Mouse (Mus musculus): Measurements from ENCODE around the gene Pde4b. TPM values are rescaled to one million over a fixed set of nuclear protein-coding genes. Genes with fewer than 3 reads are reported as not detected.

Gene Pde4b
- polyA plus RNA-seq, 1 experiment: 14.3 TPM

DNA sequence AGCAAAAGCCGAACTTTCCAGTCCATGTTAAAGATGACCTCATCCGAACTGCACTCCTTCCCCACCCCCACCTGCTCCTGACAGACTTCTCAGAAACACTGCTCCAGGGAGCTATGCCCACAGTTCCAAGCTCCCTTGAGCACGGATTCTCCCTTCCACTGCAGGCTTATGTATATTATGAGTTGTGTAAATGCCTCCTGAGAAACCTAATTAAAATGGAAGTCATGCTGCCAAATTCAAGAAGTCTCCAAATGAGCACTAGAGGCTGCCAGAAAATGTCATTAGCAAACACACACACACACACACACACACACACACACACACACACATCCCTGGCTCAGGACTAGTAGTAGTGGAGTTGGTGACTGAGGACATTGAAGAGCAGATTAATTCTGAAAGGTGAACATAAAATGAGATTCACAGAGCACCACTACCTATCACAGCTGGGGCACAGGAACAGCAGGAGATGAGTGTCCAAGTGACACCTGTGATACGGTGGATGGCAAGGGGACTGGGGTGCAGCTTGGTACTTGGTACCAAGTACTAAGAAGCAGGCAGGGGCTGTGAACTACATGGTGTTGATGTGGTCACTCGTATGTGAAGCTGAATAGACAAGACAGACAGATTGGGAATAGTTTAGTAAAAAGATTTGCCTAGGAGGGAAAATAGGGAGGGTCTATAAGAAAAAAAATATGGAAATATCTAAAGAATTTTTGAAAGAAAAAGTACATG is 533.0 kb downstream of the Pde4b start:
- H3K27me3 ChIP-seq (ENCODE audit: control insufficient read depth, insufficient read depth, low read length): no peaks in the 10 kb centered on the region
- TF ChIP-seq CTCF (IDR thresholded peaks at IDR 0.05; ENCODE audit: extremely low read depth, insufficient read depth, insufficient read length, insufficient replicate concordance) (no peak), POLR2A (IDR thresholded peaks at IDR 0.05; ENCODE audit: low read depth, low read length) (no peak)
- 93% methylated on average over 4 of the region's 5 CpGs for WGBS
- H3K4me3 ChIP-seq (ENCODE audit: extremely low read depth, insufficient read depth, insufficient read length): no peak overlapping the region
- no peaks in the 10 kb centered on the region for H3K36me3 ChIP-seq (ENCODE audit: control insufficient read depth, insufficient read depth, low read length)
- H3K27ac ChIP-seq (ENCODE audit: insufficient read depth, low read length): no peak overlapping the region
- DNase-seq (ENCODE audit: low read depth in 1 of 2, low spot score in 2 of 2): no peak
- H3K4me1 ChIP-seq (ENCODE audit: control insufficient read depth, insufficient read depth, insufficient read length): peaks cover 13% of the 10 kb centered on the region; the same call in 1 of the 2 replicates

DNA sequence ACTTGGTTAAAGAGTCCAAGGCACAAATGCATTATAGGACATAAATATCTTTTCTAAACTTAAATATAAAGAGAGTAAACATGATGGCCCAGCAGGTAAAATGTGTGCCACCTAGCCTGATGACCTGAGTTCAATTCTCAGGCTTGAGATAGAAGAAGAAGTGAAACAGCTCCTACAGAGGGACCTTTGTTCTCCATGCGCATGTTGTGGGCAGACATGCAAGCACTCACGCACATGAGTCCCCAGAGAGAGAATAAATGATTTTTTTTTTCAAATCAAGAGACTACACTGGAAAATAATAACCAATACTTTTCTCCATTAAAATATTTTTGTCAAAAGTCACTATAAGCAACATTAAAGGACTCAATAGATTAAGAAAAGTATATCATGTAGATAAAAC is 533.8 kb downstream of the Pde4b start:
- H3K27ac ChIP-seq (ENCODE audit: insufficient read depth, low read length): no peak overlapping the region
- H3K4me1 ChIP-seq (ENCODE audit: control insufficient read depth, insufficient read depth, insufficient read length): peaks cover 13% of the 10 kb centered on the region; the same call in 1 of the 2 replicates
- DNase-seq (ENCODE audit: low read depth in 1 of 2, low spot score in 2 of 2): no peak
- 43% methylated on average over 2 of the region's 2 CpGs for WGBS
- TF ChIP-seq POLR2A (IDR thresholded peaks at IDR 0.05; ENCODE audit: low read depth, low read length): no peak
- no peak for TF ChIP-seq CTCF (IDR thresholded peaks at IDR 0.05; ENCODE audit: extremely low read depth, insufficient read depth, insufficient read length, insufficient replicate concordance)
- H3K36me3 ChIP-seq (ENCODE audit: control insufficient read depth, insufficient read depth, low read length): no peaks in the 10 kb centered on the region
- no peaks in the 10 kb centered on the region for H3K27me3 ChIP-seq (ENCODE audit: control insufficient read depth, insufficient read depth, low read length)
- no peak overlapping the region for H3K4me3 ChIP-seq (ENCODE audit: extremely low read depth, insufficient read depth, insufficient read length)

DNA sequence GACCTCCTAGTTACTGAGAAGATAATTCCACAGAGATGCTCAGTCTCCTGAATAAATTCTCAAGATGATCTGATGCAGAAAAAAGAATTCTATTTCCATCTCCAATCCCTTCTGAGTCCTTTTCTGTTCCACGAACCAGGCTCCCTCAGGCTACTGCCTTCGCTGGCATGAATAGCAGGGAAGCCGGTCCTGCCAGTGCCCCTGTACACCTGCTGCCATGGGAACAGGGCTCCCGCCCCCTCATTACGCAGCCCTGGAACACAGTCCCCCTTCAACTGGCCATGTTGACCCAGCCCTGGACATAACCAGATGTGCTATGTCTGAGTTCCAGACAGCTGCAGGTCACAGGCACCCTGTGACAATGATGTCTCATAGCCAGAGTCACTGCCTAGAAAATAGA is 535.6 kb downstream of the Pde4b start:
- Histone ChIP-seq H3K4me3 (ENCODE audit: extremely low read depth, insufficient read depth, insufficient read length) (no peak overlapping the region), H3K4me1 (ENCODE audit: control insufficient read depth, insufficient read depth, insufficient read length) (peaks cover 13% of the 10 kb centered on the region; the same call in 1 of the 2 replicates), H3K27ac (ENCODE audit: insufficient read depth, low read length) (no peak overlapping the region), H3K36me3 (ENCODE audit: control insufficient read depth, insufficient read depth, low read length) (no peaks in the 10 kb centered on the region), H3K27me3 (ENCODE audit: control insufficient read depth, insufficient read depth, low read length) (no peaks in the 10 kb centered on the region)
- DNase-seq (ENCODE audit: low read depth in 1 of 2, low spot score in 2 of 2): no peak
- TF ChIP-seq POLR2A (IDR thresholded peaks at IDR 0.05; ENCODE audit: low read depth, low read length) (no peak), CTCF (IDR thresholded peaks at IDR 0.05; ENCODE audit: extremely low read depth, insufficient read depth, insufficient read length, insufficient replicate concordance) (no peak)
- WGBS: 91% methylated on average over 5 of the region's 5 CpGs

DNA sequence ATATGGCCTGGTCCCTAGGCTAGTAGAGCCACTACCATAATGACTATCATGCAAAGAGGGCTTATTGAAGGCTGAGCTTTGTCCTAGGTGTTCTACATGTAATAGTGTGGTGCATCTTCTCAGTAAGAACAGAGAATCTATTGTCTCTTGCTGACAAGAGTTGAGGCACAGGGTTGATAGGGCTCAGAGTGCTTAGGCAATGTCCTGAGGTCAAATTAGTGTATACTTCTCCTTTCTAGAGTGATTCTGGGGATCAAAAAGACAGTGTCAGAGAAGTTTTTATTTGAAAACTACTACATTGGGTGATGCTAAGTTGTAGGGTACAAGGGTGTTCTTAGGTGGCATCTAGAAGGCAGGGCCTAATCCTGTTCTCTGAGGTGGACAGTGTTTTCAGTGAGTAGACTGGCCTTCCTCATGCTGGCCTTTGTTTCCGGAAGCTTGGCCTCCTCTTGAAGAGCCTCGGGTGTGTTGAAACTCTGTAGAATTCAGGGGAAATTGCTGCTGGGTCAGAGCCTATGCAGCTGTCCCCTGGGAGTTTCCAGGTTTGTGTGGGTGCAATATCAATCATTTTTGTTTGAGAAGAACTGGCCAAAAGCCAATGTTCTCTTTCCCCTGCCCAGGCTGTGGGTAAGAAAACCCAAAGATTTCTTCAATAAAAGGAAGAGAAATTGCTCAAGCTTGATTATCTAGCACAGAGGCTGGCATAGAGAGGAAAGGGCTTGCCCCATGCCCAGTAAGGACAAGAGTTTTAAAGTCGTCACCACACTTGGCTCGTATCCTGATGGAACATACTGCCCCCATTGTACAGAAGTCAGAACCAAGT is 536.7 kb downstream of the Pde4b start:
- no peak for DNase-seq (ENCODE audit: low read depth in 1 of 2, low spot score in 2 of 2)
- H3K36me3 ChIP-seq (ENCODE audit: control insufficient read depth, insufficient read depth, low read length): no peaks in the 10 kb centered on the region
- peaks cover 13% of the 10 kb centered on the region; the same call in 1 of the 2 replicates for H3K4me1 ChIP-seq (ENCODE audit: control insufficient read depth, insufficient read depth, insufficient read length)
- peak overlapping the region; percentile 39; the same call in 1 of the 2 replicates for H3K27ac ChIP-seq (ENCODE audit: insufficient read depth, low read length)
- WGBS: 35% methylated on average over 4 of the region's 4 CpGs
- TF ChIP-seq POLR2A (IDR thresholded peaks at IDR 0.05; ENCODE audit: low read depth, low read length) (no peak), CTCF (IDR thresholded peaks at IDR 0.05; ENCODE audit: extremely low read depth, insufficient read depth, insufficient read length, insufficient replicate concordance) (no peak)
- H3K4me3 ChIP-seq (ENCODE audit: extremely low read depth, insufficient read depth, insufficient read length): no peak overlapping the region
- H3K27me3 ChIP-seq (ENCODE audit: control insufficient read depth, insufficient read depth, low read length): no peaks in the 10 kb centered on the region

GRCm38 (mm10) chr4:102624937-102625336 is 537.6 kb downstream of the Pde4b start:
- H3K27me3 ChIP-seq (ENCODE audit: control insufficient read depth, insufficient read depth, low read length): no peaks in the 10 kb centered on the region
- TF ChIP-seq CTCF (IDR thresholded peaks at IDR 0.05; ENCODE audit: extremely low read depth, insufficient read depth, insufficient read length, insufficient replicate concordance): no peak
- TF ChIP-seq POLR2A (IDR thresholded peaks at IDR 0.05; ENCODE audit: low read depth, low read length): no peak
- H3K36me3 ChIP-seq (ENCODE audit: control insufficient read depth, insufficient read depth, low read length): no peaks in the 10 kb centered on the region
- WGBS: 18% methylated on average over 8 of the region's 8 CpGs
- peaks cover 13% of the 10 kb centered on the region; the same call in 1 of the 2 replicates for H3K4me1 ChIP-seq (ENCODE audit: control insufficient read depth, insufficient read depth, insufficient read length)
- DNase-seq (ENCODE audit: low read depth in 1 of 2, low spot score in 2 of 2): no peak
- H3K4me3 ChIP-seq (ENCODE audit: extremely low read depth, insufficient read depth, insufficient read length): no peak overlapping the region
- H3K27ac ChIP-seq (ENCODE audit: insufficient read depth, low read length): peak overlapping the region; percentile 48

DNA sequence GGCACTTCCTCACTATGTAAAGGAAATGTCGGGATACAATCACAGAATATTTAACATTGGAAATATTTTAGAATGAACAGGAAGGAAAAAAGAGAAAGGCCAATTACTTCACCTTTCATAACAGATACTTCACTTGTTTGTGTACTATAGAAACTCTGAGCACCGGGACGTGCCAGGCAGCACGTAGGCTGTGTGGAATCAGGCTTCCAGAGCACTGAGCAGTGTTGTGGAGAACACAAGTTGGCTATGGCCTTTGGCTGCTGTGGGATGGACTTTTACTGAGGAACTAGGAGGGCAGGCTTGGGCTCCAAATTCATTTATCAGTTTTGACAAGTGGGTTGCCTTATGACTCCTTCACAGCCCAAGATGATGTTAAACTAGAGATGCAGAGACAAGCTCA is 540.5 kb downstream of the Pde4b start:
- no peak overlapping the region for H3K4me3 ChIP-seq (ENCODE audit: extremely low read depth, insufficient read depth, insufficient read length)
- H3K27me3 ChIP-seq (ENCODE audit: control insufficient read depth, insufficient read depth, low read length): no peaks in the 10 kb centered on the region
- H3K27ac ChIP-seq (ENCODE audit: insufficient read depth, low read length): no peak overlapping the region
- TF ChIP-seq CTCF (IDR thresholded peaks at IDR 0.05; ENCODE audit: extremely low read depth, insufficient read depth, insufficient read length, insufficient replicate concordance) (no peak), POLR2A (IDR thresholded peaks at IDR 0.05; ENCODE audit: low read depth, low read length) (no peak)
- DNase-seq (ENCODE audit: low read depth in 1 of 2, low spot score in 2 of 2): no peak
- peaks cover 23% of the 10 kb centered on the region for H3K4me1 ChIP-seq (ENCODE audit: control insufficient read depth, insufficient read depth, insufficient read length)
- 87% methylated on average over 4 of the region's 4 CpGs for WGBS
- no peaks in the 10 kb centered on the region for H3K36me3 ChIP-seq (ENCODE audit: control insufficient read depth, insufficient read depth, low read length)

Measured in spleen, adult 2 months (tissue).